Mouse (Mus musculus) intestine, embryonic 15.5 days (tissue): ENCODE data around the gene Slc25a3. TPM values are rescaled to one million over a fixed set of nuclear protein-coding genes. Genes with fewer than 3 reads are reported as not detected.

Experiments used
- ATAC-seq: fragments of 200-750 bp; cut with Nextera tagmentation; 2 replicates; pipeline ENCODE4 v1.8.0; 2017; ENCODE audit warnings: moderate TSS enrichment, moderate library complexity
- H3K27ac ChIP-seq: fragments of 300-500 bp; sonication (generic); 2 replicates; pipeline ENCODE4 v1.5.1; 2015; ENCODE audit warnings: mild to moderate bottlenecking, inconsistent platforms
- H3K27me3 ChIP-seq: fragments of 300-500 bp; sonication (generic); replicated peaks from 2 replicates; pipeline ENCODE4 v1.6.1; 2015; ENCODE audit warnings: inconsistent platforms
- H3K36me3 ChIP-seq: fragments of 300-500 bp; sonication (generic); 2 replicates; pipeline ENCODE4 v1.6.1; 2015; ENCODE audit warnings: inconsistent platforms
- H3K4me1 ChIP-seq: fragments of 300-500 bp; sonication (generic); replicated peaks from 2 replicates; pipeline ENCODE4 v1.6.1; 2015; ENCODE audit warnings: inconsistent platforms
- H3K4me2 ChIP-seq: fragments of 300-500 bp; sonication (generic); replicated peaks from 2 replicates; pipeline ENCODE4 v1.6.1; 2015; ENCODE audit warnings: mild to moderate bottlenecking, inconsistent platforms
- H3K4me3 ChIP-seq: fragments of 300-500 bp; sonication (generic); replicated peaks from 2 replicates; pipeline ENCODE4 v1.5.1; 2015; ENCODE audit warnings: inconsistent platforms
- H3K9ac ChIP-seq: fragments of 300-500 bp; sonication (generic); 2 replicates; pipeline ENCODE4 v1.6.1; 2015; ENCODE audit warnings: inconsistent platforms
- H3K9me3 ChIP-seq: fragments of 300-500 bp; sonication (generic); 2 replicates; pipeline ENCODE4 v1.6.1; 2016; ENCODE audit warnings: inconsistent platforms
- WGBS: fragments of 180-500 bp; shearing (Covaris S2); methylation state at CpG from one replicate; pipeline ENCODE4 v1.1.7; 2015; 5-methylcytosine and 5-hydroxymethylcytosine counted together
- polyA plus RNA-seq: library from polyadenylated mRNA; unstranded; fragments of >200 nt; fragmentation: Nextera tagmentation; extraction: Ambion mirVana; gene quantifications from 2 replicates; pipeline ENCODE4 v1.2.1, GENCODE M21; 2015

Gene Slc25a3
- polyA plus RNA-seq, 1 experiment from 2014 or later: 611 TPM

- Histone ChIP-seq H3K4me1 (no peaks in the 10 kb centered on the region), H3K9me3 (no peaks in the 10 kb centered on the region), H3K4me3 (no peak overlapping the region), H3K36me3 (peaks cover 12% of the 10 kb centered on the region), H3K9ac (no peak overlapping the region), H3K4me2 (no peak overlapping the region), H3K27ac (no peak overlapping the region), H3K27me3 (no peaks in the 10 kb centered on the region)
- ATAC-seq: no peak
- 87% methylated on average over 3 of the region's 3 CpGs for WGBS
These were observed 50.5 kb downstream of the Slc25a3 start for GRCm38 (mm10) chr10:91073345-91073744.

DNA sequence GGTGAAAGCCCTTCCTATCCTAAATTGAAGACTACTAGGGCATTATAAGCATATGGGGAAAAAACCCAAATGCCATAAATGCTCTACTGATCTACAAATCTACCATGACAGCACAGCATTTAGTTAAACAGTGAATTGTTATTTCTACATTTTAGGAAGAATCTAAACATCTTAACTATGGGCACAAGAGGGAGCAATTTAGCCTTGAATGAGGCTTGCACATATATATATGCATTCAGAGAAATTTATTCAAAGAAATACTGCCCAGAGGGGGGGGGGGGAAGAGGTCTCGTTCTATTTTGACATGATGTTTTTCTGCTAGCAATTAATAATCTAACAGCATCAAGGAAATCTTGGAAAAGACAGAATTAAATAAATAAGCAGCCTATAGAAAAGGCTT is 52.1 kb downstream of the Slc25a3 start:
- no peak overlapping the region for H3K9ac ChIP-seq
- H3K36me3 ChIP-seq: peaks cover 12% of the 10 kb centered on the region
- no peak overlapping the region for H3K4me2 ChIP-seq
- H3K27me3 ChIP-seq: no peaks in the 10 kb centered on the region
- 48% methylated on average over 1 of the region's 1 CpGs for WGBS
- H3K4me1 ChIP-seq: no peaks in the 10 kb centered on the region
- no peak for ATAC-seq
- no peak overlapping the region for H3K27ac ChIP-seq
- H3K4me3 ChIP-seq: no peak overlapping the region
- H3K9me3 ChIP-seq: no peaks in the 10 kb centered on the region

Other genes with a start within 250 kb of the Slc25a3 start
- 20.6 and 21.3 TPM in 2 replicates for gene Apaf1, start 41.3 kb downstream of the Slc25a3 start, polyA plus RNA-seq
- 37.2 and 40.0 TPM in 2 replicates for gene Ikbip, start 41.1 kb downstream of the Slc25a3 start, polyA plus RNA-seq
- gene Tmpo, start 57.3 kb upstream of the Slc25a3 start, polyA plus RNA-seq: 165 and 209 TPM in 2 replicates